Mouse (Mus musculus) embryonic facial prominence, embryonic 14.5 days (tissue): ENCODE results near the gene BC055324. TPM values are rescaled to one million over a fixed set of nuclear protein-coding genes. Genes with fewer than 3 reads are reported as not detected.

ENCODE experiments used
- ATAC-seq: fragments of 200-750 bp; cut with Nextera tagmentation; 2 replicates; pipeline ENCODE4 v1.8.0; 2017; ENCODE audit warnings: low read depth, moderate number of reproducible peaks, moderate TSS enrichment
- DNase-seq: peaks from one replicate; pipeline ENCODE4 v3.0.0-alpha.2; 2015; ENCODE audit warnings: low spot score
- H3K27ac ChIP-seq: fragments of 300-500 bp; sonication (generic); replicated peaks from 2 replicates; pipeline ENCODE4 v1.5.1; 2014; ENCODE audit warnings: low read depth, mild to moderate bottlenecking, low read length, moderate library complexity
- H3K27me3 ChIP-seq: fragments of 300-500 bp; sonication (generic); replicated peaks from 2 replicates; pipeline ENCODE4 v1.6.1; 2014; ENCODE audit warnings: low read length; ENCODE audit not compliant: control insufficient read depth, insufficient read depth
- H3K36me3 ChIP-seq: fragments of 300-500 bp; sonication (generic); 2 replicates; pipeline ENCODE4 v1.6.1; 2014; ENCODE audit warnings: low read length, mixed read lengths; ENCODE audit not compliant: control insufficient read depth, insufficient read depth
- H3K4me1 ChIP-seq: fragments of 300-500 bp; sonication (generic); 2 replicates; pipeline ENCODE4 v1.6.1; 2014; ENCODE audit warnings: antibody characterized with exemption, low read length; ENCODE audit not compliant: control insufficient read depth, insufficient read depth
- H3K4me2 ChIP-seq: fragments of 300-500 bp; sonication (generic); 2 replicates; pipeline ENCODE4 v1.6.1; 2014; ENCODE audit warnings: low read depth, mild to moderate bottlenecking, low read length, moderate library complexity, mixed read lengths
- H3K4me3 ChIP-seq: fragments of 300-500 bp; sonication (generic); 2 replicates; pipeline ENCODE4 v1.5.1; 2014; ENCODE audit warnings: low read depth, mild to moderate bottlenecking, low read length
- H3K9ac ChIP-seq: fragments of 300-500 bp; sonication (generic); 2 replicates; pipeline ENCODE4 v1.6.1; 2014; ENCODE audit warnings: low read depth, mild to moderate bottlenecking, low read length, moderate library complexity, mixed read lengths
- H3K9me3 ChIP-seq: fragments of 300-500 bp; sonication (generic); 2 replicates; pipeline ENCODE4 v1.6.1; 2016; ENCODE audit warnings: low read length; ENCODE audit not compliant: control insufficient read depth
- WGBS: fragments of 180-500 bp; shearing (Covaris S2); extraction: QIAGEN DNeasy Blood & Tissue Kit; methylation state at CpG from one replicate; pipeline ENCODE4 v1.1.7; 2014; 5-methylcytosine and 5-hydroxymethylcytosine counted together
- polyA plus RNA-seq: library from polyadenylated mRNA; unstranded; fragments of >200 nt; fragmentation: Nextera tagmentation; extraction: Ambion mirVana; gene quantifications from 2 replicates; pipeline ENCODE4 v1.2.1, GENCODE M21; 2014

Gene BC055324
- polyA plus RNA-seq, 1 experiment from 2014 or later: 16.8 TPM

GRCm38 (mm10) chr1:163975088-163975487 is 19.5 kb downstream of the BC055324 start:
- Histone ChIP-seq H3K4me3 (no peak overlapping the region), H3K27ac (no peak overlapping the region), H3K9me3 (no peaks in the 10 kb centered on the region), H3K4me1 (no peaks in the 10 kb centered on the region), H3K36me3 (peaks cover 31% of the 10 kb centered on the region), H3K4me2 (no peak overlapping the region), H3K27me3 (no peaks in the 10 kb centered on the region), H3K9ac (no peak overlapping the region)
- no peak for ATAC-seq
- no peak for DNase-seq
- WGBS: 95% methylated on average over 2 of the region's 2 CpGs

- 83% methylated on average over 1 of the region's 1 CpGs for WGBS
- Histone ChIP-seq H3K9me3 (no peaks in the 10 kb centered on the region), H3K27me3 (no peaks in the 10 kb centered on the region), H3K36me3 (peaks cover 27% of the 10 kb centered on the region), H3K27ac (no peak overlapping the region), H3K9ac (no peak overlapping the region), H3K4me3 (no peak overlapping the region), H3K4me2 (no peak overlapping the region), H3K4me1 (no peaks in the 10 kb centered on the region)
- DNase-seq: no peak
- no peak for ATAC-seq
These were observed 20.1 kb downstream of the BC055324 start for GRCm38 (mm10) chr1:163974471-163974870.

DNA sequence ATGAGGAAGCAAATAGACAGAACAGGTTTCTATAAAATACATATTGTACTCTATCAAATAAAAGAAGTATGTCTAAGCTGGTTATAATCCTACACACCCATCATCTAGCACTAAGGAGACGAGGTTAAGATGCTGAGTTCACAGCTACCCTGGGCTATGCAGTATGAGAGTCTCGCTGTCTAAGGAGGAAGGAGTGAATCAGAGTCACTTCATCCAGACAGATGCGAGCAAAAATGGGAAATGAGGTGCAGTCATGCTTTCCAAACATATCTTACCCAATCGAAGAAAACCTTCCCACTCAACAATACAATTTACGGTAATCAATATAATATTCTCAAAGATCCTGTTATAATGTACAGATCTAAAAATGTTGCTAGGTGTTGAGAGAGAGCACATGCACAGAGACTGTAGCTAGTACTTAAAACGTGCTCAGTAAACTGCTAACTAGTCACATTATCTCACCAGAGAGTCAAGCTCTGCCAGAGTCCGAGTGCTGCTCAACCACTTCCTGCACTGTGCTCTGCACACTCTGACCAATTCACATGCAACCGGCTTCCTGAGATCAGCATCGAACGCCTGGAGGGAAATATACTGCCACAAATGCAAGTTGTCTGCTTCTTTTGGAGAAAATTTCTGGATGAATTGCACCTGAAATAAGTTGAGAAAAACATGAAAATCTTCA is 30.4 kb downstream of the BC055324 start:
- Histone ChIP-seq H3K27ac (no peak overlapping the region), H3K36me3 (peaks cover 36% of the 10 kb centered on the region), H3K9me3 (no peaks in the 10 kb centered on the region), H3K4me2 (no peak overlapping the region), H3K27me3 (no peaks in the 10 kb centered on the region), H3K4me1 (no peaks in the 10 kb centered on the region), H3K9ac (no peak overlapping the region), H3K4me3 (no peak overlapping the region)
- WGBS: 89% methylated on average over 10 of the region's 10 CpGs
- ATAC-seq: no peak
- no peak for DNase-seq

DNA sequence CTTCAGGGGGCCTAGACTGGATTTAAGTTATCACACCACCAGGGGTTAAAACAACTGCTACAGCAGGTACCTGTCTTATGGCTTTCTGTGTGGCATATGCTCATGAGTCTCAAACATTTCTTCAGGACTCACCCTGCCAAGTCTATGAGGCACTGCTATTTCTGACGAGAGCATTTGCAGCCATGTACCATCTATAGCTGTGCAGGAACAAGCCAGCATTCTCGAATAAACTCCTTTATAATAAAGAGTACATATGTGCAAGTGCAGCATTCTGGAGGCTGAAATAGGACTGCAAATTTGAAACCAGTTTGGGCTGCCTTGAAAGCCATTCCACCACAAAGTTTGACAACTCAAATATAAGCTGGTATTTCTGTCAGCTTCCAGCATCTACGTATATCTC is 36.6 kb downstream of the BC055324 start:
- DNase-seq (no peak), ATAC-seq (no peak)
- 85% methylated on average over 3 of the region's 3 CpGs for WGBS
- Histone ChIP-seq H3K9ac (no peak overlapping the region), H3K27me3 (no peaks in the 10 kb centered on the region), H3K9me3 (no peaks in the 10 kb centered on the region), H3K36me3 (peaks cover 74% of the 10 kb centered on the region), H3K4me2 (no peak overlapping the region), H3K27ac (no peak overlapping the region), H3K4me1 (no peaks in the 10 kb centered on the region), H3K4me3 (no peak overlapping the region)

DNA sequence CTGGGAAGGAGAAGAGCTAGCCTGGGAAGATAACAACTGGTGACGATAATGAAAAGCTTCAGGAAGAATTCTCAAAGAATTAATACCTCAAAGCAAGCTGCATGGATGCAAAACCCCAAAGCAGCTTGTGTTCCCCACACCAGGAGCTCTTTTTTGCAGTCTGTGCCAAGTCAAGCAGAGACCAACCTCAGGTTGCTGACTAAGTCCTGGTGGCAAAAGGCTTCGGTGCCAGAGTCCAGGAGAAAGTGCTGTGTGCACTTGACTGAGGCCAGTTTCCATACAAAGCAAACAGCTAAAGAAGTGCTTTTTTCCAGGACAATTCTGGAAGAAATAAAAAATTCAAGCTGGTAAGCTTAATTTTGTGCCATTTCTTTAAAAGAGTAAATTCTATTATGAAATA is 41.2 kb downstream of the BC055324 start:
- Histone ChIP-seq H3K4me3 (no peak overlapping the region), H3K36me3 (peaks cover 95% of the 10 kb centered on the region)
- no peak for ATAC-seq

DNA sequence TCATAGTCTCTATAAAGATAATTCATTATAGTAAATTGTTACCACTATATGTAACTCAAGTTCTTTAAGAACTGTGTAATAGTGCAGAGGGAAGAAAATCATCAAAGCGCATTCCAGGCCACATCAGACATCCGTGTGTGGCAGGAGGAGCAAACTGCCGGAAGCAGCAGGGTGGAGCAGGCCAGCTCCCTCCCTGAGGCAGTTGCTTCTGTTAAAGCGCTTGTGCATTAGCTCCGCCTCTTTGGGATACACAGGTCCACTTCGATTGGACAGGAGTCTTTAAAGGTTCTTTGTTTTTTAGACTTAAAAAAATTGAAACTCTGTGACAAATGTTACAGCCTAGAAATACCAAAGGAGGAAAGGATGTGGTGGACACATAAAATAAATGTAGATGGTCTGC is 52.5 kb downstream of the BC055324 start:
- H3K9ac ChIP-seq: no peak overlapping the region
- H3K4me3 ChIP-seq: no peak overlapping the region
- H3K36me3 ChIP-seq: peaks cover 87% of the 10 kb centered on the region
- ATAC-seq: no peak
- no peaks in the 10 kb centered on the region for H3K4me1 ChIP-seq
- no peak for DNase-seq
- 60% methylated on average over 6 of the region's 6 CpGs for WGBS
- no peaks in the 10 kb centered on the region for H3K27me3 ChIP-seq
- H3K4me2 ChIP-seq: no peak overlapping the region
- no peaks in the 10 kb centered on the region for H3K9me3 ChIP-seq
- H3K27ac ChIP-seq: no peak overlapping the region

More for the DNA sequence above, 41.2 kb downstream of the BC055324 start:
- 95% methylated on average over 2 of the region's 2 CpGs for WGBS
- H3K9me3 ChIP-seq: no peaks in the 10 kb centered on the region
- H3K9ac ChIP-seq: no peak overlapping the region
- H3K27me3 ChIP-seq: no peaks in the 10 kb centered on the region
- no peak overlapping the region for H3K27ac ChIP-seq
- no peak for DNase-seq
- H3K4me1 ChIP-seq: no peaks in the 10 kb centered on the region
- H3K4me2 ChIP-seq: no peak overlapping the region

DNA sequence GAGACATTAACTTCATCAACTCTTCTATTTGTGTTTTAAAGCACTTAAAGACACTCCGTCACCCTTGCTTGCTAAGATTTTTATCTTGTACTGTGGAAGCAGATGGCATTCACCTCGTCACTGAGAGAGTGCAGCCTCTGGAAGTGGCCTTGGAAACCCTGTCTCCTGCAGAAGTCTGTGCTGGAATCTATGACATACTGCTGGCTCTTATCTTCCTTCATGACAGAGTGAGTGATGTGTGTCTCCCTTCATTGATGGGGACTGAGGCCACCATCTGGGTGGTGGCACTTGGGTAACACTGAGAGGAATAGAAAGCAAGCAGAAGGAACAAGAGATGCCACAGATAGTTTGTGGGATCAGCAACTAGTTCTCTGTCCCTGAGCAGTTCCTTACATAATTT is 60.0 kb downstream of the BC055324 start:
- Histone ChIP-seq H3K36me3 (peaks cover 54% of the 10 kb centered on the region), H3K4me3 (no peak overlapping the region), H3K4me2 (no peak overlapping the region), H3K27ac (no peak overlapping the region), H3K4me1 (peaks cover 5% of the 10 kb centered on the region; the same call in 1 of the 2 replicates), H3K27me3 (no peaks in the 10 kb centered on the region), H3K9me3 (no peaks in the 10 kb centered on the region), H3K9ac (no peak overlapping the region)
- DNase-seq (no peak), ATAC-seq (no peak)
- WGBS: 83% methylated on average over 2 of the region's 2 CpGs

GRCm38 (mm10) chr1:163931801-163932200 is 62.8 kb downstream of the BC055324 start:
- ATAC-seq (no peak), DNase-seq (no peak)
- Histone ChIP-seq H3K4me1 (peaks cover 11% of the 10 kb centered on the region; the same call in 1 of the 2 replicates), H3K9me3 (no peaks in the 10 kb centered on the region), H3K9ac (no peak overlapping the region), H3K4me2 (no peak overlapping the region), H3K36me3 (peaks cover 33% of the 10 kb centered on the region), H3K4me3 (no peak overlapping the region), H3K27ac (no peak overlapping the region), H3K27me3 (no peaks in the 10 kb centered on the region)
- WGBS: 82% methylated on average over 8 of the region's 8 CpGs

DNA sequence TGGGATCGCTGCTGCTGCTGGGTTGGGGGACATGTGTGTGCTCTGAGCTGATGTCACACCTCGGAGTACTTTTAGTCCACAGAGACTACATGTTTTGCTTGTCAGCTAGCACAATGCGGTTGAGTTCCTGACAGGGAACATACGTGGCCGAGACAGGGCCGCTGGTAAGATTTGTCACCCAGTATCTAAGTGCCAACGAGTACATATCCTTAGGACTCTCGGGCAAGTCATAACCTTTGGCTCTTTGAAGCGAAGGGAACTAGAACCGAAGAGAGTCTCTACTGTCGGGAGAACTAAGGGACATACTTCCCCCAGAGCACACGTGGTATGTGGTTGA is 64.2 kb downstream of the BC055324 start:
- H3K4me1 ChIP-seq: peaks cover 11% of the 10 kb centered on the region; the same call in 1 of the 2 replicates
- H3K4me3 ChIP-seq: peak overlapping the region; percentile 98
- H3K9ac ChIP-seq: peak overlapping the region; percentile 92
- H3K9me3 ChIP-seq: no peaks in the 10 kb centered on the region
- ATAC-seq (no peak; the same call in 1 of the 2 replicates), DNase-seq (peak; percentile 4)
- H3K36me3 ChIP-seq: peaks cover 20% of the 10 kb centered on the region
- WGBS: 3% methylated on average over 12 of the region's 12 CpGs
- no peak overlapping the region for H3K27ac ChIP-seq
- H3K4me2 ChIP-seq: peak overlapping the region; percentile 85
- H3K27me3 ChIP-seq: no peaks in the 10 kb centered on the region
